Mouse (Mus musculus): Measurements from ENCODE around the gene 2410131K14Rik. TPM values are rescaled to one million over a fixed set of nuclear protein-coding genes. Genes with fewer than 3 reads are reported as not detected.

2410131K14Rik gene
- 18.6 and 19.6 TPM in 2 replicates for polyA plus RNA-seq (2015; fragmentation: Nextera tagmentation; extraction: Ambion mirVana)

DNA sequence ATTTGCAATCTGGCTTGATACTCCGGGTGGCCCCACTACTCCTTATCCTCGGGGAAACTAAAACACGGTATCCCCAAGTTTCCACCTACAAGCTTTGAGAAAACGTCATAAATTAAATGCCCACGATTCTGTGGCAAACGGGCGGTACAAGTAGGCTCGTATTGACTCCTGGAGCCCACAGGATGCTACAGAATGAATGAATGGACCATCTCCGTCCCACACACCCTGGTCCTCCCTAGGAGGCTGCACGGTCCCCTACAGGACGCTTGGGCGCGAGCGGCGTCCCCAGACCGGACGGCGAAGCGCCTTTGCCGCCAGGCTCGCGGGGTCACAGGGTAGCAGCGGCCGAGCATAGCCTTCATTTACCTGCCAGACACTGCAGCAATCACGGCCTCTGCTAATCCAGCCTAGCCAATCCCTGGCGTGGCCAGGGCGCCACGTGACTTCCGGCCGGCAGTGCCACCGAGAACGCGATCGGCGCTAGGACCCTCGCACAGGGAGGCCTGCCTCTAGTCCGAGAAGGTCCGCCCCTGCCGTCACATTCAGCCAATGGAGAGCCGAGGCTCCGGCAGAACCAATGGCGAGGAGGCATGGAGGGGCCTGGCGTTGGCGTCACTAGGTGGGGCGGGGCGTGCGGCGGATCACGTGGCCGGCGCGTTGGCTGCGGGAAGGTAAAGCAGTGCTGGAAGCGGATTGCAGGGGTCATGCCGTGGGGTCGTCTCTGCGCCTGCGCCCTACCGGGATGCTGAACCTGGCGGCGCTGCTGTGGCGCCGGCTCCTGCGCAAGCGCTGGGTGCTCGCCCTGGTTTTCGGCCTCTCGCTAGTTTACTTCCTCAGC lies at the start of gene 2410131K14Rik, which contains the start of gene Rnft2:
TSS of gene 2410131K14Rik (plus strand) at position 622 of the 838 bp plus-strand sequence.
TSS of gene Rnft2 (minus strand) at position 511 of the 838 bp plus-strand sequence.
- WGBS: under 1% methylated on average over 59 of the region's 68 CpGs

GRCm38 (mm10) chr5:118197421-118197820 lies 47.6 kb upstream of the 2410131K14Rik start:
- peaks cover 6% of the 10 kb centered on the region for H3K4me1 ChIP-seq
- 75% methylated on average over 13 of the region's 13 CpGs for WGBS
- peaks cover 5% of the 10 kb centered on the region; the same call in 1 of the 2 replicates for H3K36me3 ChIP-seq (replicated peaks)
- H3K27me3 ChIP-seq (replicated peaks): no peaks in the 10 kb centered on the region
- ATAC-seq (replicated peaks): no peak
- no peaks in the 10 kb centered on the region for H3K9me3 ChIP-seq
- no peak overlapping the region for H3K4me2 ChIP-seq
- no peak overlapping the region for H3K4me3 ChIP-seq
- no peak overlapping the region for H3K27ac ChIP-seq
- H3K9ac ChIP-seq: no peak overlapping the region

More for the DNA sequence above, at the start of gene 2410131K14Rik, which contains the start of gene Rnft2:
- peak within 1 kb of the TSS; percentile 93 for H3K9ac ChIP-seq
- ATAC-seq (replicated peaks): peak; percentile 99
- H3K36me3 ChIP-seq (replicated peaks): peaks cover 2% of the 10 kb centered on the region; the same call in 1 of the 2 replicates
- no peaks in the 10 kb centered on the region for H3K27me3 ChIP-seq (replicated peaks)
- H3K27ac ChIP-seq: peak within 1 kb of the TSS; percentile 89
- peaks cover 28% of the 10 kb centered on the region for H3K4me1 ChIP-seq
- H3K4me2 ChIP-seq: peak within 1 kb of the TSS; percentile 96
- H3K4me3 ChIP-seq: peak within 1 kb of the TSS; percentile 64
- no peaks in the 10 kb centered on the region for H3K9me3 ChIP-seq

- H3K27me3 ChIP-seq (replicated peaks): no peaks in the 10 kb centered on the region
- WGBS: 72% methylated on average over 5 of the region's 5 CpGs
- H3K4me3 ChIP-seq: no peak overlapping the region
- peaks cover 5% of the 10 kb centered on the region; the same call in 1 of the 2 replicates for H3K36me3 ChIP-seq (replicated peaks)
- H3K9me3 ChIP-seq: no peaks in the 10 kb centered on the region
- no peak overlapping the region for H3K4me2 ChIP-seq
- ATAC-seq (replicated peaks): no peak
- no peak overlapping the region for H3K27ac ChIP-seq
- no peaks in the 10 kb centered on the region for H3K4me1 ChIP-seq
- H3K9ac ChIP-seq: no peak overlapping the region
These were observed 45.4 kb upstream of the 2410131K14Rik start for GRCm38 (mm10) chr5:118199670-118200069.

- H3K36me3 ChIP-seq (replicated peaks): peaks cover 5% of the 10 kb centered on the region; the same call in 1 of the 2 replicates
- no peak for ATAC-seq (replicated peaks)
- no peak overlapping the region for H3K4me2 ChIP-seq
- no peaks in the 10 kb centered on the region for H3K9me3 ChIP-seq
- no peak overlapping the region for H3K4me3 ChIP-seq
- no peak overlapping the region for H3K9ac ChIP-seq
- WGBS: 88% methylated on average over 16 of the region's 16 CpGs
- H3K4me1 ChIP-seq: no peaks in the 10 kb centered on the region
- no peak overlapping the region for H3K27ac ChIP-seq
- H3K27me3 ChIP-seq (replicated peaks): no peaks in the 10 kb centered on the region
These were observed 40.2 kb upstream of the 2410131K14Rik start for GRCm38 (mm10) chr5:118204675-118205440.

- H3K9me3 ChIP-seq: no peaks in the 10 kb centered on the region
- no peak for ATAC-seq (replicated peaks)
- peaks cover 5% of the 10 kb centered on the region; the same call in 1 of the 2 replicates for H3K36me3 ChIP-seq (replicated peaks)
- no peak overlapping the region for H3K4me2 ChIP-seq
- H3K27me3 ChIP-seq (replicated peaks): no peaks in the 10 kb centered on the region
- H3K27ac ChIP-seq: no peak overlapping the region
- H3K9ac ChIP-seq: no peak overlapping the region
- no peaks in the 10 kb centered on the region for H3K4me1 ChIP-seq
- H3K4me3 ChIP-seq: no peak overlapping the region
- 47% methylated on average over 8 of the region's 8 CpGs for WGBS
These were observed 39.2 kb upstream of the 2410131K14Rik start for GRCm38 (mm10) chr5:118205852-118206251.

DNA sequence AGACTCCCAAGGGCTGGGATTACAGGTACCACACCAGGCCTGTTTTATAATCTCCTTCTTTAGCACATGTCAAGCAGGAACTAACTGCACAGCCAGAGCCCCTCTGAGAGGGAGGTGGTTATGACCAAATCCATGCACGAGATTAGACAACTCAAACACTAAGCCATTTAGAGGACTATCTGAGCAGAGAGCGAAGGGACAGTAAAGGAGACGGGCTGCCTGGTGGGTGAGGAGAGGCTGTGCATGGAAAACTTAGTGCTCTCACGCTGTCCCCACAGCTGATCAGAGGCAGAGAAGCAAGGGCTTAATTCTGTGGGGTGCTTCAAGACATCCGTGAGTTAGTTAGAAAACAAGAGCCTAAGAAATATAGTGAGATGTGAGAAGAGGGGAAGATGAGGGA lies 31.0 kb upstream of the 2410131K14Rik start:
- 6% methylated on average over 5 of the region's 5 CpGs for WGBS

DNA sequence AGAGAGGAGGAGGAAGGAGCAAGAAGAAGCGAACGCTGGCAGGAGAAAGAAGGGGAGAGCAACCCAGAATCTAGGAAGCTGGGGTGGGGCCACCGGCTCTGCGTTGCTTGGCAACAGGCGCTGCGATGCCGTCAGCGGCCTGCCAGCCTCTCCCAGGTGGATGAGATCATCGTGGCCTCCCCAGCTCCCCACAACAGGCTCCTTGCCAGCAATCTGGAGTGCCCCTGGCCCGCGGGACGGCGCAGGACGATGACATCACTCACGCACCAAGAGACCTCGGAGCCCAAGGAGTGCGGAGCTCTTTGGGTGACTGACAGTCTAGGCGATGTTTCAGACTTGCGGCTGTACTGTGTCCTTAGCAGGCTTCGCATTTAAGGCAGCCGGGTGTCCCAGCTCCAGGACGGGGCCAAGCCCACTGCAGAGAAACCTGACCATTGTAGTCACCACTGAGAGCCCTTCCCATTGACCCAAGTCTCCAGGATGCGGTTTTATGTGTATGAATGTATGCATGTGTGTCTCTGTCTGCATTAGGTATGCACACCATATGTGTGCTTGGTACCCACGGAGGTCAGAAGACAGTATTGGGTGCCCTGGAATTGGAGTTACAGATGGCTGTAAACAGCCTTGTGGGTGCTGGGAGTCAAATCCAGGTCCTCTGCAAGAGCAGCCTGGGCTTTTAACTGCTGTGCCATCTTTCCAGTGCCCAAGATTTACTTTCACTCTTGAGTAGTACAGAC lies 30.4 kb upstream of the 2410131K14Rik start:
- 5% methylated on average over 24 of the region's 24 CpGs for WGBS
- Histone ChIP-seq H3K27me3 (replicated peaks) (no peaks in the 10 kb centered on the region), H3K9me3 (no peaks in the 10 kb centered on the region), H3K4me1 (peaks cover 17% of the 10 kb centered on the region), H3K9ac (peak overlapping the region; percentile 37), H3K4me3 (peak overlapping the region; percentile 35), H3K36me3 (replicated peaks) (peaks cover 17% of the 10 kb centered on the region; the same call in 1 of the 2 replicates), H3K4me2 (peak overlapping the region; percentile 56), H3K27ac (peak overlapping the region; percentile 60)
- ATAC-seq (replicated peaks): peak; percentile 86

More for the DNA sequence above, 31.0 kb upstream of the 2410131K14Rik start:
- Histone ChIP-seq H3K4me1 (peaks cover 17% of the 10 kb centered on the region), H3K4me2 (peak overlapping the region; percentile 56), H3K4me3 (peak overlapping the region; percentile 35), H3K9ac (peak overlapping the region; percentile 37), H3K27me3 (replicated peaks) (no peaks in the 10 kb centered on the region), H3K9me3 (no peaks in the 10 kb centered on the region), H3K36me3 (replicated peaks) (peaks cover 16% of the 10 kb centered on the region; the same call in 1 of the 2 replicates), H3K27ac (peak overlapping the region; percentile 60)
- peak; percentile 28; the same call in 1 of the 2 replicates for ATAC-seq (replicated peaks)

DNA sequence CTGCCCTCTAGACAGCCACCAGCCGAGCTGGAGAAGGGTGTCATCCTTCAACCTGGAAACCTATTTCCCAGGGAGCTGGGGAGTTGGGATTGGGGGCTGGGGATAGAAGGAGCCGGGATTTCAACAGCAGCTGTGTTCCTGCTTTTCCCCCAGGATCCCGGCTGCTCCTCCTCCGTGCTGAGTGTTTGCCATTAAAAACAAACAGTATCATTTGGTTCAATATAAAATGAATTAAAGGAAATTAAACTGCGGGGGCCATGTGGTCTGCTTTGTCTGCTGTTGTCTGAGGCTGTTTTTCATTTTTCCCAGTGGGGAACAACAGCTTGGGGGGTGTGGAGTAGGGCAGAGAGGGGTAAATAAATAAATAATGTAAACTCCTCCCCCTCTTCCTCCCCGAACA lies 27.6 kb upstream of the 2410131K14Rik start:
- no peak for ATAC-seq (replicated peaks)
- no peaks in the 10 kb centered on the region for H3K9me3 ChIP-seq
- no peaks in the 10 kb centered on the region for H3K27me3 ChIP-seq (replicated peaks)
- H3K4me3 ChIP-seq: no peak overlapping the region
- H3K9ac ChIP-seq: no peak overlapping the region
- H3K4me2 ChIP-seq: no peak overlapping the region
- H3K36me3 ChIP-seq (replicated peaks): peaks cover 28% of the 10 kb centered on the region
- H3K27ac ChIP-seq: no peak overlapping the region
- peaks cover 17% of the 10 kb centered on the region for H3K4me1 ChIP-seq
- WGBS: 79% methylated on average over 6 of the region's 6 CpGs

- no peaks in the 10 kb centered on the region for H3K4me1 ChIP-seq
- peaks cover 31% of the 10 kb centered on the region for H3K36me3 ChIP-seq (replicated peaks)
- no peaks in the 10 kb centered on the region for H3K9me3 ChIP-seq
- no peak overlapping the region for H3K4me2 ChIP-seq
- no peaks in the 10 kb centered on the region for H3K27me3 ChIP-seq (replicated peaks)
- H3K9ac ChIP-seq: no peak overlapping the region
- H3K27ac ChIP-seq: no peak overlapping the region
- 72% methylated on average over 9 of the region's 9 CpGs for WGBS
- no peak for ATAC-seq (replicated peaks)
- no peak overlapping the region for H3K4me3 ChIP-seq
These were observed 21.8 kb upstream of the 2410131K14Rik start for GRCm38 (mm10) chr5:118223142-118223757.

DNA sequence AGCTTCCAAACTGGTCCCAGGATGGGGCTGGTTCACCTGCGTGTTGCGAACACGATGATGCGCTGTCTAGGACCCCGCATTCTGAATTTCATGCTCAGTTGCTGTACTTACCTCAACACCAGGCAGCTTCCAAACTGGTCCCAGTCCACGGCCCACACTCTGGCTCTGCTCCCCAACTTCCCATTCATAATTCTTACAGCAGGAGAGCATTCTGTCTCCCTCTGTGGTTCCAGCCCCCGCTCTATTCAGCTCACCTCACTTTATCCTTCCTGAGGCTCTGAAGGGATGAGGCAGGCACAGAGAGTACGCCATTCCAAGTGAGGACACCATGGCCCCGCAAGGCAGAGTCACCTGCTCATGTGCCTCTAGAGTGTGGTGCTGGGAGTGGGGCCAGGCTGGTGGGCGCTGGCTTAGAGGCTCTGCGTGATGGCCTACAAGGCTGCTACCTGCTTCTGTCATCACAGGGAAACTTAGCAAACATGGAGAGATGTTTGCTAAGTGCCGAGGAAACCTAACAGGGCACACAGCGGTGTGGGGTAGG lies 14.9 kb upstream of the 2410131K14Rik start:
- no peak overlapping the region for H3K4me3 ChIP-seq
- H3K9ac ChIP-seq: no peak overlapping the region
- H3K9me3 ChIP-seq: no peaks in the 10 kb centered on the region
- no peaks in the 10 kb centered on the region for H3K27me3 ChIP-seq (replicated peaks)
- WGBS: 96% methylated on average over 13 of the region's 13 CpGs
- H3K36me3 ChIP-seq (replicated peaks): peaks cover 38% of the 10 kb centered on the region; the same call in 1 of the 2 replicates
- no peak for ATAC-seq (replicated peaks)
- H3K27ac ChIP-seq: no peak overlapping the region
- H3K4me1 ChIP-seq: no peaks in the 10 kb centered on the region
- no peak overlapping the region for H3K4me2 ChIP-seq

GRCm38 (mm10) chr5:118236891-118237290 lies 8.1 kb upstream of the 2410131K14Rik start:
- Histone ChIP-seq H3K27ac (no peak overlapping the region), H3K9ac (no peak overlapping the region), H3K4me2 (no peak overlapping the region), H3K9me3 (no peaks in the 10 kb centered on the region), H3K4me1 (no peaks in the 10 kb centered on the region), H3K4me3 (no peak overlapping the region), H3K27me3 (replicated peaks) (no peaks in the 10 kb centered on the region), H3K36me3 (replicated peaks) (peaks cover 25% of the 10 kb centered on the region; the same call in 1 of the 2 replicates)
- WGBS: 82% methylated on average over 12 of the region's 12 CpGs
- no peak for ATAC-seq (replicated peaks)
